Mouse (Mus musculus) cerebellum, postnatal 4 days (tissue): ENCODE measurements around the gene Armt1.

Experiments
- DNase-seq, 2 experiments: peaks; one replicate each; pipeline ENCODE4 v3.0.0; 2022; ENCODE audit warnings: low spot score in 2 of 2, mixed read lengths in 1 of 2

Gene Armt1

GRCm38 (mm10) chr10:4432123-4432931 is at the start of gene Armt1, which contains the start of gene Rmnd1:
Gene Armt1 (plus strand): TSS chr10:4432467.
Gene Rmnd1 (minus strand): TSS chr10:4432388.
- peak; percentile 91 to 96 for DNase-seq

- no peak for DNase-seq
Observed at GRCm38 (mm10) chr10:4384244-4384643, 48.0 kb upstream of the Armt1 start.

GRCm38 (mm10) chr10:4386609-4387591 is 45.4 kb upstream of the Armt1 start:
- DNase-seq: peak; percentile 84 to 94

DNA sequence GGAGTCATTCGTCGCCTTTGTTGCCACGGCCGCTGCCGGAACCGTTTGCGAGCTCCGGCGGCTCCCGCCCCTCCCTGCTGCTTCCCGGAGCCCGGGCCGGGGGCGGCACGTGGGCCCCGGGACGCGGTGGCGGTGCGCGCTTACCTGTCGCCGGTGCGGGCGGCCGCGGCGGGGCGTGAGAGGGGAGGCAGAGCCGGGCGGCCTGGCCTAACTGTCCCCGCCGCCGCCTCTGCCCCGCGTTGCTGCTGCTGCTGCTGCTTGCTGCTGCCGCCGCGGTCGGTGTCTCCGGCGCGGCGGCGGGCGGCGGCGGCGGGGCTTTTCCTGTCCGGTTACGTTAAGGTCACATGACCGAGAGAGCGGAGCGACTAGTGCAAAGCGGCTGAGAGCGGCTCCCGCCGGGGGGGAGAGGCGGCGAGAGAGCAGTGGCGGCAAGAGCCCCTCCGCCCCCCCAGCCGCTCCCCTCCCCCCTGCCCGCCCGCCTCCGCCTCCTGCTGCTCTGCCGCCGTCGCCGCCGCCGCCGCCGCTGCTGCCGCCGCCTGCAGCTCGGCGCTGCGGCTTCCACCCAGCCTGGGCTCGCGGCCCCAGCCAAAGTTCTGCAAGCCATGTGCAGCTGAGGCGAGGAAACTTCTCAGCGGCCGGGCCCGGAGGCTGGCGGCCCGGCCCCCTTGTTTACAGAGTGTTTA is 44.4 kb upstream of the Armt1 start, which contains the start of gene Zbtb2:
Zbtb2 (minus strand) TSS at position 408 of the 683 bp plus-strand sequence.
- DNase-seq: peak; percentile 39 to 62

GRCm38 (mm10) chr10:4388384-4388745 is 43.9 kb upstream of the Armt1 start:
- no peak for DNase-seq

DNA sequence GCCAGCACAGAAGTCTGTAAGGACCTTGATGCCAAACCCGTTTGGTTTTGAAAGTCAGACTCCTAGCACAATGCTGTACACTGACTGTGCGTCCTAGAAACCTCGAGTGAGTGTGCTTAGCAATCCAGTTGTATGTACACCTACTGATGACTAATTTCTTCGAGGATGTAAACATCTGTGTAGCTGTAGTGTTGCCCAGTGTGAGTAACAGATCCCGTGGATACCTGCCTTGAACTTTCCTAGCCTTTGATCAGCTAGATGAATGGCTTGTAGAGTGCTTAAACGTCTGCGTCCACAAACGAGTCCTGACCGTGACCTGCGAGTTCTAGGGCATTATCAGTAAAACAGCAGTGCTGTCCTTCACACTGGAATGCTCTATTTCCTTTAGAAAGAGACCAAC is 43.2 kb upstream of the Armt1 start:
- no peak for DNase-seq

- DNase-seq: no peak
Observed at GRCm38 (mm10) chr10:4389461-4390112, 42.7 kb upstream of the Armt1 start.

DNA sequence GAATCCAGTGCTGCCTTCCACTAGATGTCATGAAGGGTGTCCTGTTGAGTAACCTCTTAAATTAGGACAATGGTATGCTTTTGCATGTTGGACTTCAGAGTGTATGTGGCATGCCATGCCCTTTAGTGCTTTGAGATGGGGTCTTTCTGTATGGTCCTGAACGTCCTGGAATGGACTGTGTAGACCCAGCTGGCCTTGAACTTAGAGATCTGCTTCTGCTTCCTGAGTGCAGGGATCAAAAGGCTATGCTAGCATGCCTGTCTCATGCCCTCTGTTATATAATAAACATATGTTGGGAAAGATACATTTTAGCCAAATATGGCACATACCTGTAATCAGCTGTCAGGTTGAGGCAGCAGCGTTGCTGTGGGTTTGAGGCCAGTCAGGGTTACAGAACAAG is 41.7 kb upstream of the Armt1 start:
- DNase-seq: no peak

DNA sequence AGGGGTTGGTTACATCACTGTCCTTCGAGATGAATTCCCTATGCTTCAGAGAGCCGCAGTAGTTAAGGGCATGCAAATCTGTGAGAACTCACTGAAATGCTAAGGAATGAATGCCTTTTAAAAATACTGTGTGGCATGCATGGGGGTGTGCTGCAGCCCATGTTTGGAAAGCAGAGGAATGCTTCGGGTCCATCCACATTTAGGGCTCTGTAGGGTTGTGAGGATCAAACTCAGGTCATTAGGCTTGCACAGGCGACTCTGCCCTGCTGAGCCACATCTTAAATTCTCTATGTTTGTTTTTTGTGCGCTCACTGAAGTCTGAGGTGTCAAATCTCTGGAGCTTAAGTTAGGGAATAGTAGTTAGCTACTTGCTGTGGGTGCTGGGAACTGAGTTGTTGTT is 41.2 kb upstream of the Armt1 start:
- no peak for DNase-seq

- no peak for DNase-seq
Observed at GRCm38 (mm10) chr10:4391851-4392250, 40.4 kb upstream of the Armt1 start.

- no peak for DNase-seq
Observed at GRCm38 (mm10) chr10:4395321-4395720, 36.9 kb upstream of the Armt1 start.

- no peak for DNase-seq
Observed at GRCm38 (mm10) chr10:4398058-4398457, 34.2 kb upstream of the Armt1 start.

DNA sequence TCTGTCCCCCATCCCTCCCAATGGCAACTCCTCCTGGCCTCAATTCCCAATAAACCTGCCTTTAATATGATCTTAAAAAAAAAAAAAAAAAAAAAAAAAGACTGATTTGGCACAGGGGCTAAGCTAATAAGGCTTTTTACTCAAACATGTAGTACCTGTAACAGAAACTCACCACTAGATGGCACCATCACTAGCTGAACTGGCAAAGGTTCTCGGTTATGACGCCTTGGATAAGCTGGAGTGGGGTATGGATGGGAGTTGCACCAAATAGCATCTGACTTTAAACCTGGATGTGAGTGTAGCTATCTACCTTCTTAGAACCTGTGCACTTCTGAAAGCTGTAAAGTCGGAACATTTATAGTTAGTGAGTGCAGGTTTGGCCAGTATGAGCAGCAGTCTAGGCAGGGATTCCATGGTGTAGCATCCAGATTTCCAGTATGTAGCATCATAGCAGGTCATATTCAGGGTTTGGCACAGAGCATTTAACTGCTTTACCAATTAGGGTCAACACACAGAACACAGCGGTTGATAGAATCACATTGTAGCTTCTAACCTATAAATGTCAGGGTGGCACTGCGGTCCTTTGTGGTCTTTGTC is 27.3 kb upstream of the Armt1 start:
- peak in 1 of 2 experiments; percentile 53 for DNase-seq

GRCm38 (mm10) chr10:4405511-4405910 is 26.8 kb upstream of the Armt1 start:
- no peak for DNase-seq

DNA sequence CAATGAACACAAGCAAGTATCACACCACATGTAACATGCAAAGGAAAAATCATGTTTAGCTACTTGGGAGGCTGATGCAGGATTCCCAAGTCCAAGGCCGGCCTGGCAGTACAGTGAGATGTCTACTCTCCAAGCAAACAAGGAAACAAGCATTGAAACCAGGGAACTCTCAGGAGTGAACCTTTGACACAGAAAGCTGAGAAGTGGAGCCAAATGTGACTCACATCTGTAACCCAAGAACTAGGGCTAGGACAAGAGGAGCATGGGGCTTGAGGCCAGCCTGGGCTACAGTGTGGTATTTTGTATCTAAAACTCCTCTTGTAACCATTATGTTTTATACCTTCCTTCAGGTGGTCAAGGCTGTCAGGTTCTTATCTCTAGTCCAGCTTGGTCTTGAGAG is 25.1 kb upstream of the Armt1 start:
- no peak for DNase-seq

- no peak for DNase-seq
Observed at GRCm38 (mm10) chr10:4425245-4425644, 7.0 kb upstream of the Armt1 start.

DNA sequence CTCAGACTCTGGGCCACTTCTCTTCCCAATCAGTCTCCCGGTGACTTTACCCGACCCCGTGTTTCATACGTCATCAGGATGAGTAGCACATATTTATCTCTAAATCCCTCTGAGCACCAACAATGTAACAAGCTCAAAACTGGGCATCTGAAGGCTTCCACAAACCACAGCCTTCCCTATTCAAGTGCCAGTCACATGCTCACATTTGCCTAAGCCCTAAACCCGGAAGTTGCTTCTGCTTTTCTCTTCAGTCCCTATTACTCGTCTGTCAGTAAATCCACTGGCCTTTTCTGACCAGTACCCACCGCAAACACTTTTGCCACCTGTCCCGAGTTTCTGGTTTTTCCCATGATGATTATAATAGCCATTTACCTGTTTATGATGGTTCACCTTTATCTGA is 1.9 kb upstream of the Armt1 start:
- DNase-seq: no peak

- peak in 1 of 2 experiments; percentile 26 for DNase-seq
Observed at GRCm38 (mm10) chr10:4430826-4431225, 1.4 kb upstream of the Armt1 start.

- no peak for DNase-seq
Observed at GRCm38 (mm10) chr10:4431746-4432122, 533 bp upstream of the Armt1 start.

DNA sequence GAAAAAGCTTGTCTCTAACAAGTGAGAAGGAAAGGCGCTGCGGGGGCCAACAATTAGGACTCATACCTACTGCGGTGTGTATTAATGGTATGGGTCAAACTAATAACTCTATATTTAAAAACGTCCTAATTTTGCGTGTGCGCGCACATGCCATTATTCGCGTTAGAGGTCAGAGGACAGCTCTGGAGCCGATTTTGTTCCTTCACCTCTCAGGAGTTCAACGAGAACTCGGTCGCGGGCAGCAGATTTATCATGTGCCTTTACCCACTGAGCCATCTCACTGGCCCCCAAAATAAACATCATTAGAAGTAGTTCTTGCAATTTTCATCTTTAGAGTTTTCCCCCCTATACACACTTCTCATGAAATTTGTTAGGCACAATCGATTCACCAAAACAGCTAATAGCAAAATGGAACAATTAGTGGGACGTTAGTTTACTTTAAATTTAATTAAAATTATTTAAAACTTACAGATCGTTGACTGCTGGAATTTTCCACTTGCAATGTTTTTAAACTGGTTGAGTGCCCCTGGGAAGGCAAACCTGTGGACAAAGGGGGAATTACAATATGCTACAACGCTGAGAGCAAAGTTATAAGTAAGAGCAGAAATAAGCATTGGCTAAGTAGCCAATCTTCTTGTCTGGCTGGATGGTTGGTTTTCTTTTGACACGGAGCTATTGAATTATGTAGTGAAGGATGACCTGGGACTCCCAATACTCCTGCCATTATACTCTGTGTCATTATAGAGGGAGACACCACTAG is 909 bp downstream of the Armt1 start:
- DNase-seq: no peak
